Mouse (Mus musculus): Measurements from ENCODE around the gene Gm13030. TPM values are rescaled to one million over a fixed set of nuclear protein-coding genes. Genes with fewer than 3 reads are reported as not detected.
"Not testable (repeated sequence)": the region's sequence is repeated elsewhere in the genome, so short reads cannot be mapped to it uniquely, and the experiment has no call there.

The Gm13030 gene
- polyA plus RNA-seq, 1 experiment from 2014 or later: not detected

GRCm38 (mm10) chr4:138824161-138824560, 49.6 kb downstream of the Gm13030 start:
- 85% methylated on average over 2 of the region's 2 CpGs for WGBS
- Histone ChIP-seq H3K9me3 (ENCODE audit: low read length) (peaks cover 11% of the 10 kb centered on the region), H3K4me1 (ENCODE audit: insufficient read depth, low read length) (peaks cover 16% of the 10 kb centered on the region)
- not testable (repeated sequence) for H3K9ac ChIP-seq (replicated peaks; ENCODE audit: low read length); H3K4me3 ChIP-seq (ENCODE audit: low read length); H3K27me3 ChIP-seq (ENCODE audit: insufficient read depth, low read length); H3K27ac ChIP-seq (ENCODE audit: low read length); H3K36me3 ChIP-seq (ENCODE audit: insufficient read depth, low read length); ATAC-seq (ENCODE audit: low FRiP score, low TSS enrichment); H3K4me2 ChIP-seq (replicated peaks; ENCODE audit: low read depth, low read length)

GRCm38 (mm10) chr4:138821036-138821435, 52.7 kb downstream of the Gm13030 start:
- peaks cover 11% of the 10 kb centered on the region for H3K9me3 ChIP-seq (ENCODE audit: low read length)
- 84% methylated on average over 2 of the region's 2 CpGs for WGBS
- H3K27ac ChIP-seq (ENCODE audit: low read length): no peak overlapping the region
- no peaks in the 10 kb centered on the region for H3K36me3 ChIP-seq (ENCODE audit: insufficient read depth, low read length)
- H3K4me3 ChIP-seq (ENCODE audit: low read length): no peak overlapping the region
- no peak for ATAC-seq (ENCODE audit: low FRiP score, low TSS enrichment)
- peaks cover 11% of the 10 kb centered on the region for H3K4me1 ChIP-seq (ENCODE audit: insufficient read depth, low read length)
- no peak overlapping the region for H3K4me2 ChIP-seq (replicated peaks; ENCODE audit: low read depth, low read length)
- H3K9ac ChIP-seq (replicated peaks; ENCODE audit: low read length): no peak overlapping the region
- H3K27me3 ChIP-seq (ENCODE audit: insufficient read depth, low read length): no peaks in the 10 kb centered on the region

Other genes starting within 250 kb of the Gm13030 start
- gene Vwa5b1, start 238.1 kb downstream of the Gm13030 start, polyA plus RNA-seq (2015; fragmentation: Nextera tagmentation; extraction: Ambion mirVana): 0.15 and 0.18 TPM in 2 replicates
- 0.47 and 0.59 TPM in 2 replicates for gene Pla2g2c, start 149.2 kb downstream of the Gm13030 start, polyA plus RNA-seq (2015; fragmentation: Nextera tagmentation; extraction: Ambion mirVana)
- gene Ubxn10, start 136.8 kb downstream of the Gm13030 start, polyA plus RNA-seq (2015; fragmentation: Nextera tagmentation; extraction: Ambion mirVana): 2.1 and 2.3 TPM in 2 replicates
- gene Pla2g2f, start 116.3 kb downstream of the Gm13030 start, polyA plus RNA-seq (2015; fragmentation: Nextera tagmentation; extraction: Ambion mirVana): 0.07 TPM in 1 of 2 replicates, not detected in the other
- 0.19 TPM in 1 of 2 replicates, not detected in the other for gene Pla2g2d, start 98.2 kb downstream of the Gm13030 start, polyA plus RNA-seq (2015; fragmentation: Nextera tagmentation; extraction: Ambion mirVana)
- 0.36 and 0.91 TPM in 2 replicates for gene Pla2g5, start 10.5 kb downstream of the Gm13030 start, polyA plus RNA-seq (2015; fragmentation: Nextera tagmentation; extraction: Ambion mirVana)
- 0.35 and 0.55 TPM in 2 replicates for gene Pla2g2e, start 4.0 kb upstream of the Gm13030 start, polyA plus RNA-seq (2015; fragmentation: Nextera tagmentation; extraction: Ambion mirVana)
- 3.0 and 3.6 TPM in 2 replicates for gene Otud3, start 40.0 kb upstream of the Gm13030 start, polyA plus RNA-seq (2015; fragmentation: Nextera tagmentation; extraction: Ambion mirVana)
- 9.8 and 11.0 TPM in 2 replicates for gene Rnf186, start 93.1 kb upstream of the Gm13030 start, polyA plus RNA-seq (2015; fragmentation: Nextera tagmentation; extraction: Ambion mirVana)
- gene Tmco4, start 98.9 kb upstream of the Gm13030 start, polyA plus RNA-seq (2015; fragmentation: Nextera tagmentation; extraction: Ambion mirVana): 8.8 and 8.9 TPM in 2 replicates
- gene Htr6, start 201.6 kb upstream of the Gm13030 start, polyA plus RNA-seq (2015; fragmentation: Nextera tagmentation; extraction: Ambion mirVana): 0.12 and 0.15 TPM in 2 replicates
- gene Nbl1, start 219.0 kb upstream of the Gm13030 start, polyA plus RNA-seq (2015; fragmentation: Nextera tagmentation; extraction: Ambion mirVana): 27.6 and 31.1 TPM in 2 replicates

Measured in kidney, embryonic 16.5 days (tissue).